Mouse (Mus musculus) WW6 (cell line): ENCODE measurements around the gene Tmem39a.
A peak's percentile ranks its signal among the peaks of the same experiment; 100 is the strongest.

Experiments used
- DNase-seq: peaks from one replicate; pipeline ENCODE4 v3.0.0-alpha.2; 2013; ENCODE audit warnings: low read depth, low spot score

The Tmem39a gene

GRCm38 (mm10) chr16:38587572-38587971 lies 29.1 kb downstream of the Tmem39a start:
- DNase-seq: no peak

DNA sequence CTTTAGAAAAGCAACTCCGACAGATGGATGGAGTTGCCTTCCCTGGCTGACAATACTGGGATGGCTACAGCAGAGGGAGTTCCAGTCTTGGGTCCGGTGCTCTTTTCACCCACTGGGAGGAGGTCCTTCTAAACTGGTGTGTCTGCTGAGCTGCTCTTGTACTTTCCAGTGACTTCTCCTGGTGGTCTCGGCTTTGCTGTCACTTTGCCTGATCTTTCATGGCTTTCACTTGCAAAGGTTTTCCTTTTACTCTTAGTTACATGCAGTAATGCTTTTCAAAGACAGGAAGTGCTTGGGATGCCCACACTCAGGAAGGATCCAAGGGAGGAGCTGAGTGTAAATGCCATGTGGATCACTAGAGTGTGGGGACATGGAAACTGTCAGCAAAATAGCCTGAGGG lies 33.0 kb downstream of the Tmem39a start:
- DNase-seq: no peak

- DNase-seq: no peak
Observed at GRCm38 (mm10) chr16:38592026-38592678, 33.7 kb downstream of the Tmem39a start.

GRCm38 (mm10) chr16:38592946-38593345 lies 34.4 kb downstream of the Tmem39a start:
- DNase-seq: no peak

DNA sequence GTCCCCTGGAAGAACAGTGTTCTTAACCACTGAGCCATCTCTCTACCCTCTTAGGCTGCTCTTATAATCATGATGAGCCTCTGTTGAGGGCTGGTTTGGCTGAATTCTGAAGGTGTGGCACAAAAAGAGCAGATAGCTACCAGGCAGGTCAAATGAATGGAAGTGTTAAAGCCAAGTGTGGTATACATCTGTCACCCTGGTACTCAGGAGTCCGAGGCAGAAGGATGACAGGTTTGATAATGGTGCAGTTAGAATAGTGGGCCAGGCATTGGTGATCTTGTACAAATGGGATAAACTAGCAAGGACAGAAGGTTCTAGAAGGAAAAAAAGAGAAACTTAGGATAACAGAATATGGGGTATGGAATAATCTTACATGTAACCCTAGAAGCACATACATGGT lies 35.9 kb downstream of the Tmem39a start:
- DNase-seq: no peak

- no peak for DNase-seq
Observed at GRCm38 (mm10) chr16:38596099-38596498, 37.6 kb downstream of the Tmem39a start.

DNA sequence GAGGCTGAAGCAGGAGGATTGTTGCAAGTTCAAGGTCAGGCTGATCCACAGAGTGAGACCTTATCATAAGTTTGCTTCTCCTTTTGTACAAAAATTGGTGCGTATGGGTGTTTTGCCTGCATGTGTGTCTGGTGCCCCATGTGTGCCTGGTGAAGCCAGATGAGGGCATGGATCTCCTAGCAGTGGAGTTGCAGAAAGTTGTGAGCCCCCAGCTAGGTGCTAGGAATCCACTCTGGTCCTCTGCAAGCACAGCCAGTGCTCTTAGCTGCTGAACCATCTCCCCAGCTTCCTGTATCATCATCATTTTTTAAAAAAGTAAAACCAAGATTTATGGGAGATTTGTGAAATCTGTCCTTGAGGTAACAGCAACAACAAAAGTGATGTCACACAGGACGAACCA lies 38.2 kb downstream of the Tmem39a start:
- DNase-seq: no peak

- DNase-seq: no peak
Observed at GRCm38 (mm10) chr16:38598986-38599680, 40.6 kb downstream of the Tmem39a start.

DNA sequence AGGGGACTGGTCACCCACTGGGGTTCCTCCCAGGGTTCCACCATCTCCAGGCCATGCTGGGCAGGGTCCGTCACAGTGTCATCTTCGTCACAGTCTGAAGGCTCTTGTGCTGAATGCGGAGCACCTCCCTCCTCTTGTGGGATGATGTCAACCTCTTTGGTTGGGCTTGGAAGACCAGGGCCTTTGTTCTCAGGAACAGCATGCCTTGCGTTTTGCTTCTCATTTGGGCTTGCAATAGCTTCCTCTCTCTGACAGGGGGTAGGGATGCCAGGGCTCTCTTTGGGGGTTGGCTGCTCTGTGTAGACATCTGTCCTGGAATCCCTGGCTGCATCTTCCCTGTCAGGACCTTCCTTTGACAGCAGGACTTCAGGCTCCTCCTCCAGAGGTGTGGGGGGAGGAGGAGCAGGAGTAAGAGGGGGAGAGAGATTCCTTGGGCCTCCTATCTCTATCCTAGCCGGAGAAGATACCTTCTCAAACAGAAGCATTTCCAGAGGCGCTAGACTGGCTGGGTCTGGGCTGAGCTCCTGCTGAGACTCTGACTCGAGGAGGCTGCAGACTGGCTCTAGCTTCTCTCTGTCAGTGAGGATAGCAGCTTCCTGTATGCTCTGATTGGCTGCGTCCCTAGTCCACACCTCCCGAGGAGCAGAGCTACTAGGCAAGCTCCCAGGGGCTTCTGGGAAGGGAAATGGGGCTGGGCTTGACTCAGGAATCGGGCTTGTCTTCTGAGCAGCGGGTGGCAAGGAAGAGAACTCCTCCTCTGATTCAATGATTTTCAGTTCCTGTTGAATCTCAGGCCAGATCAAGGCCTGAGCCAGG lies 44.7 kb downstream of the Tmem39a start:
- DNase-seq: peak; percentile 78

GRCm38 (mm10) chr16:38606509-38606908 lies 48.0 kb downstream of the Tmem39a start:
- no peak for DNase-seq

DNA sequence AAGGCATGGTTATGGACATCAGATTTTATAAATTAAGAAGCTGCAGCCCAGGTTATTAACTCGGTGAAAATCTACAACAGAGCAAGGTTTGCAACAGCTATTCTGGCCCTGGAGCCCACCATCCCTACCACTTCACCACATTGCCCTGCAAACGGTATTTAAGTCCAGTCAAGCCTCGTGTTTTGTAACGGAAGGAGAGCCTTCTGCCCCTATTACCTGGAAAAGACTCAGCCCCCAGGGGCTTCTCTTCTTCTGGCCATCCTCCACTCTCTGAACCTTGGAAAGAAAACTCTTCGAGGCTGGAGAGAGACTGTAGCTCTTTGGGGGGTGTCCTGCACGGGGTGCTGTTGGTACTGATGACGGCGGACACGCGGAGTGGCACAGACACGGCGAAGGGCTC lies 50.2 kb downstream of the Tmem39a start:
- DNase-seq: no peak

DNA sequence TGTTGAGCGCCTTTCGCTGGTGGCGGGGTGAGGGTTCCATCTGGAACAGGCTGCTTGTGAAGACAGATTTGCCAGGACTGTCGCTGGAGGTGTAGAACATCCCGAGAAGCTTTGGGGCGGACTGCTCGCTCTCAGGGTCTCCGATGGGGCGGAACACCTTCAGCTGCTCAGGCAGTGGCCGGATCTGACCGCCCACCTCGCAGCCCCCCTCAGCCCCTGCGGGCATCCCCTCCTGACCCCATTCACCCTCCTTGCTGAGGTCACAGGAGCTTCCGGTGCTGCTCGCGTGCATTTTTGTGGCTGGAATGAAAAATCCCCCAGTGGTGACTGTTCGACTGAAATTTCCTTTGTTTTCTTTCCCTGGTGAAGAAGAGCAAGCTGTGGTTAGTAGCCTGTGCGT lies 50.6 kb downstream of the Tmem39a start:
- DNase-seq: no peak

DNA sequence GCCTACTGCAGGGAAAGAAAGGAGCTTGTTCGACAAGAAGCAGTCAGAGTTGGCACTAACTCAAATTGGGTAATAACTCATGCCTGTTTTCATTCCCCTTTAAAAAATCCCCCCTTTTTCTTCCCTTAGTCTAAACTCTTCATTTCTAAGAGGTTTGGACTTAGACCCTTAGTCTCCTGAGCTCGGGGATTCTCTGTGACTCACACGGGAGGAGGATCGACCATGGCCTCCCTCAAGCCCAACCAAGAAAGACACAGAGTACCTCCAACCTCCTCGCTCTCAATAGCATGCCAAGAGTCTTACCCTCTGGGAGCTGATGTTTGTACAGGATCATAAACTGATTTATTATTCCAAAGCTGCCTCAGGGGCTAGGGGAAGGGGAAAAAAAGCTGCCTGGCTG lies 54.1 kb downstream of the Tmem39a start:
- DNase-seq: no peak

GRCm38 (mm10) chr16:38613646-38614045 lies 55.1 kb downstream of the Tmem39a start:
- no peak for DNase-seq

DNA sequence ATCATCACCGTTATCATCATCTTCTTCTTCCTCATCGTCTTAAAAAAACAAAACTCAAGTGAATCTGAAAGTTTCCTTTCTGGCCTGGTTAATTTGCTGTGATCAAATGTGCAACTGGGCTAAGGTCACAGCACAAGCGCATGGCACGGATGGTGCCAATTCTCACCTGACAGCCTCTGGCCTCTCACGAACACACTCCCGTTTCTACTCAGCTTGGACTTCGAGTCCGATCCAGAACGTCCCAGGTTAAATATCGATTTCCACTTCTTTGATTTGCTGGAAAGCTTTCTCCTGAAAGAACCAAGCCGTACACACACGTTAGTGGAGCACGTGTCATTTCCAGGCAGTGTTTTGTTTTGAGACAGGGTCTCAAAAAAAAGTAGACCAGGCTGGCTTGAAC lies 59.5 kb downstream of the Tmem39a start:
- DNase-seq: no peak

DNA sequence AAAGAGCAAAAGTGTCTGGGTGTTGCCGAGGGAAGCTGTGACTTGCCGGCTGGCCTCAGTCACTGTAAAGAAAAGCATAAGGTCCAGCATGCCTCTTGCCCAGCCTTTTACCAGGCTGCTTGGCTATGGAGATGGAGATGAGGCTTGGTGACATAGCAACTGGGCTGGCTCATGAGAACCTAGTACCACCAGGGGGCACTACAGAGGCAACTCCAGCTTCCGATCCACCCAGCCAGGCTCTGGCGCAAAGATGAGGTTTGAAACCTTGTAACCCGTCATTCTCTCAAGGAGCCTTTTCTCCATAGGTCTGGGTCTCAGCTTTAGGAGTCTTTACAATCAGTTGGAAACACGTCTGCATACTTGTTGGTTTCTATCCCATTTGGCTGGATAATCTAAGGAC lies 60.6 kb downstream of the Tmem39a start:
- DNase-seq: peak; percentile 62

GRCm38 (mm10) chr16:38620696-38621450 lies 62.4 kb downstream of the Tmem39a start:
- no peak for DNase-seq

DNA sequence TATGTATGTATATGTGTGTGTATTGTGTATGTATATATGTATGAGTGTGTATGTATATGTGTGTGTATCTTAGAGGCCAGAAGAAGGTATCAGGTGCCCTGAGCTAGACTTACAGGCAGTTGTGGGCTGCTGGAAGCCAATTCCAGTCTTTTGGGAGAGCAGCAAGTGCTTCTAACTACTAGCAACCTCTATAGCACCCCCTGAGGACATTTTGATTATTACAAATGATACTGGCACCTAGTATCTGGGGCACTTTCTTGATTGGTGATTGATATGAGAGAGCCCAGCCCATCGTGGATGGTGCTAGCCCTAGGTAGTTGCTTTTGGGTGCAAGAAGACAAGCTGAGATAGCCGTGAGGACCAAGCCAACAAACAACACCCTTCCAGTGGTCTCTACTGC lies 63.8 kb downstream of the Tmem39a start:
- no peak for DNase-seq

DNA sequence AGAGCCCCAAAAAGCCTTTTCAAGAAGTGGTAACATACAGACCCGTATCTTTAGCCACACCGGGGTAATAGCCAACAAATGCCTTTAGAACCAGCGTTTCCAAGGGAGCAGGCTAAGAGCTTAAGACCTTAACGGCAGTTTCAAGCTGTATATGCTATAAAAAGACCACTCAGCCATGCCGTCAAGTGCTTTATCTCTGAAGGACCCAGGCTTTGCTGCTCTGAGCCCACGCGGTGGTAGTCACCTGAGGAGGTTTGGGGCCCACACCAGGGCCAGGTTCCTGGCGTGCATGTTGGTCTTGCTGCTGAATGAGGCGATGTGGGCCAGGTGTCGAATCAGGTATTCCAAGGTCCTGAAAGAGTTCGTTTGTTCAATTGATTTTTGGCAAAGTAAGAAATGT lies 65.8 kb downstream of the Tmem39a start:
- no peak for DNase-seq

DNA sequence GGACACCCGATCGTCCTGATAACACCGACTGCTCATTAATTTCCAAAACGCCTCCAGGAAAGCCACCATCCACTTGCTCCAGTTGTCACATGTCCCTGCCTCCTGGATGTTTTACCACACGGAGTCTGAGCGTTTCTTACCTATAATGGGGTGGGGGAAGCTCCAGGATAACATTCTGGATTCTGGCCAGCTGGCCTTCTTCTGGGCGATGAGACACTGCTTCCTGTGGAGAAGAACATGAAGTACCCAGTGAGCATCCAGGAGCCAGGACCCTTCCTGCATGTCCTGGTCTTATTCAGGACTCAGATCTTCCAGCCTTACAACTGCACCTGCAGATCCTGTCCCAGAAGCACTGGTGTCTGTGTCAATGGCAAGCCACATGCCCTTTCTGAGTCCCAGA lies 66.9 kb downstream of the Tmem39a start:
- DNase-seq: no peak

- no peak for DNase-seq
Observed at GRCm38 (mm10) chr16:38625811-38626369, 67.4 kb downstream of the Tmem39a start.

GRCm38 (mm10) chr16:38632147-38632546 lies 73.6 kb downstream of the Tmem39a start:
- no peak for DNase-seq
